Mouse (Mus musculus) ovary, adult 2 months (tissue): ENCODE data around the gene Hspb8. TPM values are rescaled to one million over a fixed set of nuclear protein-coding genes. Genes with fewer than 3 reads are reported as not detected.

Source experiments
- polyA plus RNA-seq: library from polyadenylated mRNA; depleted of rRNA; stranded (reverse); fragments of >200 nt; gene quantifications from 2 replicates; pipeline ENCODE4 v1.2.3, GENCODE M21; 2012; rRNA removed

Gene Hspb8
- polyA plus RNA-seq: 62.8 and 66.0 TPM in 2 replicates

DNA sequence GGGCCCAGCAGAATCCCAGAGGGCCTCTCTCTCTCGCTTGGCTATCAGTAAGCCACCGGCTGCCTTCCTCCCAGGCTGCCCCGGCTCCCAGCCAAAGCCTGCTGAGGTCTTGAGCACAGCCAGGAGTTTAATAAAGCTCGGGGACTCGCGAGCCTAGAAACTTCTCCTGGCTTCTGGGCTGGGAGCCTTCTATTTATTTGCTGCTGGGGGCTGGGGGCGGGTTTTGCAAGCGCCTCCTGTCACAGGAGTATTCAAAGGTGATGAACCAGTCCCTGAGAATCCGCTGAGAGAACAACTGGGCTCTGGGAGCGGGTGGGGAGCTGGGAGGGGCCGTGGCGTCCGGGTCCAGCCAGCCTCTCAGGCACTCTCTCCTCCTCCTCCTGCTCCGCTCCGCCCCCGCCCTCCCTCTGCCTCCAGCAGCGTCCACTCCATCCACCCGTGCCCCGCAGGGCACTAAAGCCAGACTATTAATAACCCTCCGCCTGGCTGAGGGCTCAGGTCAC, at the start of gene Hspb8:
TSS of gene Hspb8 (minus strand) at position 166 of the 503 bp plus-strand sequence.

Other genes starting within 250 kb of the Hspb8 start
- 2.0 TPM in 2 replicates for gene Ccdc60, start 133.9 kb downstream of the Hspb8 start, polyA plus RNA-seq
- 1.1 and 1.5 TPM in 2 replicates for gene Srrm4, start 169.0 kb upstream of the Hspb8 start, polyA plus RNA-seq